Mouse (Mus musculus) embryo, embryonic 10 days (tissue): Measurements from ENCODE around the gene Cryga.
A peak's percentile ranks its signal among the peaks of the same experiment; 100 is the strongest.
"Not testable (repeated sequence)": the region's sequence is repeated elsewhere in the genome, so short reads cannot be mapped to it uniquely, and the experiment has no call there.

ENCODE experiments used
- DNase-seq: peaks from one replicate; pipeline ENCODE4 v3.0.0-alpha.2; 2015; ENCODE audit warnings: low spot score

Cryga gene

DNA sequence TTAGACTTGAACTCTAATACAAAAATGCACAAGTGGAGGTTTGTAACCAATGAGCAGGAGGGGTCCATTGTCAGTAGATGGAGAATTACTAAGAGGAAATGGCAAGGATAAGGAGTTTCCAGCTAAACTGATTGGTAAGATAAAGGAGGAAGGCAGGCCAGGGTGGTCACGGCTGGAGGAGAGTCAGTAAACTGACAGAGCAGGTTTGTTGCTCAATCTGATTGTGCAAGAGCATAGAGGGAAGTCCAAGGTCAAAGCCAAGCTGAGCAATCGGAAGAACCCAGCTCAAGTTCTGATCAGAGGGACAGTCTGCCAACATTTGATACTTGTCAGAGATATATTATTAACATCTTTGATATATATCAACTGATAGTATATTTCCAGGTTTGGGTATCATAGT, 12.8 kb downstream of the Cryga start:
- no peak for DNase-seq

DNA sequence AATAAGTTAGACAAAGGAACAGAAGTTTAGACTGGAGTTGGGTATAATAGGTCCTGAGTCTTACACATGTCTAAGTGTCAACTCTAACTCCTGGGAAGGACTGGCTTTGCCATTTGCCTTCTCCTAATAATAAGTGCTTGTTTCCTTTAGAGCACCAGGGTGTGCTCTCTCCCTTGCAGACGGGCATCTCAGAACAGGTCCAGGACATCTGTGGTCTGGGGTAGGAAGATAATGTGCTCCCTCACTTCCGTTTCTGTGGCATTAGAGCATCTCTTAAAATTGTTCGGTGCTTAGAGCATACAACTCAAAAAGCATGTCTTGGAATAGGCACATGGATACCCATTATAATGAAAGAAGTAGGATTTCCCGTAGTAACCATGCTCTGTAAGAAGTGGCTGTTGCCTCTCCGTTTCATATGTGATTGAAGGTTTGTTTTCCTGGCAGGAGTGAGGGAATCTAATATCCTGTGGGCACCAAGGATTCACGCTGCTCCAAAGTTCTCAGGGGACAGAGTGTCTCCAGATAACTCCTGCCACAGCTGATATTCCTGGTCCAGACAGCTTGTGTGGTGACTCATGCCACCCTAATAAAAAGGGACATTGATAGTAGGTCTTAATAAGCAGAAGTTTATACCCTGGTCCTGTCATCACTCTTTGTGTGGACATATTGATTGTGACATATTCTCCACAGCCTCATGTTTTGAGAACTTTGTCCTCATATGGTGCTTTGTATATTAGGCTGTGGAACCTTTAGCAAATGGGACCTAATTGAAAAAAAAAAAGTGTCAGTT, 14.4 kb downstream of the Cryga start:
- no peak for DNase-seq

DNA sequence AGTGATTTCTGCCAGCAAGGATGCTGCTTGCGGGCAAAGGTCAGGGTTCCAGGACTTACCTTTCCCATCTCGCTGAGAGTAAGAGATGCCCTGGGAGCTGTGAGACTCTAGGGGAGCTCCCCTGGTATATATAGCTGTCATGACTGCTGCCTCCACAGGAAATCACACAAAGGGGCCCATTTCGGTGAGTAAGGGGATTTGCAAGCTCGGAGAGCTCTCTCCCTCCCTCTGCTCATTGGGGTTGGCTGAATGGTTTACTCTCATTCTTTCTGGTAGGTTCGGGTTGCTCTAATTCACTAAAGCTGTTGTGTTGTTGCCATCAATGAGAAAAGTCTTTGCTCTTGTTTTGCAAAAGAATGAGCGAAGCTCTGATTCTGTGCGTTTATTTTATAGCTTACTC, 21.0 kb downstream of the Cryga start, which contains the start of gene Crygb:
Crygb (minus strand) TSS at position 101 of the 400 bp plus-strand sequence.
- DNase-seq: peak; percentile 7

DNA sequence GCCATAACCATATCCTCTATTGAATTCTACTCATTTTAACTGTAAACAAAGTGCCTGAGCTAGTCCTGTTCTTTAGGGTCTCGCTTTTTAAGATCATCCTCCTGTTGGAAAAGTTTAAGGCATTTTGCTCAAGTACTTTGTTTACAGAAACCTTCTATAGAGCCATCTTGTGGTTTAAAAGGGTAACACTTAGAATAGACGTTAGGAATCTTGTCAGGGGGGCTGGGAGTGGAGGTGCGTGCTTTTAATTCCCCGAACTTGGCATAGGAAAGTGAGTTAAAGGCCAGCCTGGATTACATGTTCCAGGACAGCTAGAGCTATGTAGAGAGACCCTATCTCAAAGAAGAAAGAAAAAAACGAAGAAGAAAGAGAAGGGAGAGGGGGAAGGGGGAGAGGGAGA, 27.6 kb downstream of the Cryga start:
- no peak for DNase-seq

DNA sequence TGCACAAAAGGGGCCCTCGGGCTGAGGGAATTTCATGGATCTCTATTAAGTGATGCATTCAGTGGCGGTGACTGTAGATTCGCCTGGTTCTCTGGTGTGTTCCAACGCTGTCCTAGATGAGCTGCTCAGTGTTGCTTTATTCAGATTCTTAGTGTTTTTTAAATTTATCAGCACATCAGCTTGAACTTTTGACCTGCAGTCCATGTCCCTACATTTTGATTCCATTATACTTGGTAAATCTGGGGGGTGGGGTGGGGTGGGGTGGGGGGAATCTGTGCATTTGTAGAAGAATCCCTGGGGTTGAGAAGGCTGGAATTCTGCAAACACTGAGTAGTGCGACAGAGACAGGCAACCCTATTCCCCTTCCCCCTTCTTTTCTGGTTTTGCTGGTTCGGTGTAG, 29.6 kb downstream of the Cryga start, which contains the start of gene Crygc:
Crygc (minus strand) TSS at position 101 of the 400 bp plus-strand sequence.
- DNase-seq: no peak

DNA sequence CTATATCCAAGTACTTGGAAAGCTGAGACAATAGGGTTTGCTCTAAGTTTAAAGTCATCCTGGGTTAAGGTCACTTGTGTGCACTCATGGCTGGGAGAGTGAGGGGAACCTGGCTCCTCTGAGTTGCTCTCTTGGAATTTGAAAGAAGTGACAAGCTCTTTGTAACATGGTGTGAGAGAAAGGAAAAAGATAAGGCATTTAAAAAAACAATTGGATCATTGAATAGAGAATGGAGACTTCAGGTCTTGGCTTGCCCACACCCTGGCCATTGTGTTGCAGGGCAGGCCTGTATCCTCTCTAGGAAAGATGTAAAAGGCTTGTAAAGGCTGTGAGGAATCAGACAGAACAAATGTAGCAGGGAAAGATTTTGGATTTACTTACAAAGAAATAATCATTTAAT, 35.3 kb downstream of the Cryga start:
- DNase-seq: no peak

DNA sequence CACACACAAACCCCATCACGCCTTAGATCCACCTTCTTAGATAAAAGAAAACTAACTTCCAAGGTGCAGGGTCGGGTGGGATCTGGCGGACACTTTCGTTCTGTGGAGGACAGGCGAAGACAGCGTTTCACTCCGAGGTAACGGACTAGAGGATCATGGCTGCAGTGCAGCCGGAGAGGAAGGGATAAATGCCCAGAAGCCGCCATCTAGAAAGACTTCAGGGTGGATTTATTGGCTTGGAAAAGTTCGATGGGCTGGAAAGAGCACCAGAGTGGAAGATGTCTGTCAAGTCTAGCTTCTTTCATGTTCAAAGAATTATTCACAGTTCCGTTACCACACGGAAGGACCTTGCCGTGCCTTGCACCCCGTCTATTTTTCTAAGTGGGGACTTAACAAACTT, 39.0 kb downstream of the Cryga start:
- no peak for DNase-seq

DNA sequence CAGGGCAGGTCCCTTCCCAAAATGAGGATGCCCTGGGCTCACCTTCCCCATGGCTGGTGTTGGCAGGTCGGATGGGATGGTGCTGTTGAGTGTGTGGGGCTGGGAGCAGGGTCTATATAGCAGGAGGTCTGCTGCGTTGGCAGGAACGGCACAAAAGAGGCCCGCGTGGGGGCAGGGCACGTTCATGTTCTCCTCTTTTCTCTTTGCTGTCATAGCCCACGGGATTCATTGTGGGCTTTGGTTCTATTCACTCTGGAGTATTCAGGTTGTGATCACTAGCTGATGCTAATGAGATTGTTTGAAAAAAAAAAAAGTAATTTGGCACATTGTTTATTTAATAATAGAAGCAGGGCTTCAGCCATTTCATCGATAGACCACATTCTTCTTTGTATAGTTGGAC, 39.8 kb downstream of the Cryga start, which contains the start of gene Crygd:
Crygd (minus strand) TSS at position 101 of the 400 bp plus-strand sequence.
- no peak for DNase-seq

DNA sequence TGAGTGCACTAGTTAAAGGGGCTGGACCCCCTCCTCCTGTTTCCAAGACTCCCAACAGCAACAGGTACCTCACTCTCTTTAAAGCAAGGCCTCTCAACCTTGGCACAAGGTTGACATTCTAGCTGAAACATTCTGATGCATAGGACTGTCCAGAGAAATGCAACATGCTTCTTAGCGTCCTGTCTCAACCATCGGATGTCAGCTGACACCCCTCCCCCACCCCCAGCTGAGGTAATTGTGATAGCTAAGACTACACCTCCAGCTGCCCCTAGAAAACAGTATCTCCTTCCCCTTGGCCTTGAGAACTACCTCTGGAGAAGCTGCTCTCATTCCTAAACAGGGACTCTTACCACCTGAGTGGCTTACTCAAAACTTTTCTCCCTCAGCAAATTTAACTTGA, 51.0 kb downstream of the Cryga start:
- no peak for DNase-seq

DNA sequence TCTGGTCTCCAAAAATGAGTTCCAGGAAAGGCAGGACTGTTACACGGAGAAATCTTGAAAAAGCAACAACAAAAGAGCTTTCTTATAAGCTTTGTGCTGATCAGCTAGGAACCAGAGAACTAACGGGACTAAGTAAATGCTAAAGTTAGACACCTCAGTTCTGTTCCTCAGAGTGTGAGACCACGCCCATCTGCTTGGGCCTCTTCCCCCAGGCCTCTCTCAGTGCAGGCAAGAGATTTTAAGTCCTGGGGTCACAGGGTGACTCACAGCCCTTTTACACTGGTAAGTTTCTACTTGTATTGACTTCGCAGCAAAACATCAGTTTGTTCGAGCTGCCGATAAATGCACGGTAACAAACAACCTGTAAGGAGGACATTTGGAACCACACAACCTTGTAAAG, 51.5 kb downstream of the Cryga start:
- no peak for DNase-seq

DNA sequence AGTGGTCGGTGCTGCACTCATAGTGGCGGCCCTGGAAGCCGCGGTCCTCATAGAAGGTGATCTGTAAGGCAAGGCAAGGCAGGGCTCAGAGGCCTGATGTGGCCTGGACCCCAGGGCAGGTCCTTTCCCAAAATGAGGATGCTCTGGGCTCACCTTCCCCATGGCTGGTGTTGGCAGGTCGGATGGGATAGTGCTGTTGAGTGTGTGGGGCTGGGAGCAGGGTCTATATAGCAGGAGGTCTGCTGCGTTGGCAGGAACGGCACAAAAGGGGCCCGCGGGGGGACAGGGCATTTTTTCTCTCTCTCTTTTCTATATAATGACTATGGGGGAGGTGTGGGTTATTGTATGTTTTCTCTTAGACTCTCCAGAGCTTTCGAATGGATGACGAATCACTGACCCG, 52.2 kb downstream of the Cryga start, which contains the start of gene Cryge:
Cryge (minus strand) TSS at position 198 of the 400 bp plus-strand sequence.
- not testable (repeated sequence) for DNase-seq
